Mouse (Mus musculus) kidney, postnatal 0 days (tissue): ENCODE results near the gene Zfr. TPM values are rescaled to one million over a fixed set of nuclear protein-coding genes. Genes with fewer than 3 reads are reported as not detected.

ENCODE experiments used
- ATAC-seq: fragments of 200-750 bp; cut with Nextera tagmentation; replicated peaks from 2 replicates; pipeline ENCODE4 v1.8.0; 2017; ENCODE audit warnings: low read depth, moderate number of reproducible peaks, moderate TSS enrichment, moderate library complexity; ENCODE audit not compliant: low FRiP score
- DNase-seq: peaks from one replicate; pipeline ENCODE4 v3.0.0-alpha.2; 2016; ENCODE audit warnings: low spot score
- H3K27ac ChIP-seq: fragments of 300-500 bp; sonication (generic); 2 replicates; pipeline ENCODE4 v1.5.1; 2014; ENCODE audit warnings: mild to moderate bottlenecking
- H3K27me3 ChIP-seq: fragments of 300-500 bp; sonication (generic); 2 replicates; pipeline ENCODE4 v1.6.1; 2014; ENCODE audit warnings: low read length, mixed read lengths; ENCODE audit not compliant: insufficient read depth
- H3K36me3 ChIP-seq: fragments of 300-500 bp; sonication (generic); 2 replicates; pipeline ENCODE4 v1.6.1; 2014; ENCODE audit warnings: low read length, mixed read lengths; ENCODE audit not compliant: insufficient read depth
- H3K4me1 ChIP-seq: fragments of 300-500 bp; sonication (generic); replicated peaks from 2 replicates; pipeline ENCODE4 v1.6.1; 2014; ENCODE audit warnings: antibody characterized with exemption, low read length, mixed read lengths; ENCODE audit not compliant: insufficient read depth
- H3K4me2 ChIP-seq: fragments of 300-500 bp; sonication (generic); 2 replicates; pipeline ENCODE4 v1.6.1; 2014; ENCODE audit warnings: mild to moderate bottlenecking, low read length, moderate library complexity, mixed read lengths
- H3K4me3 ChIP-seq: fragments of 300-500 bp; sonication (generic); replicated peaks from 2 replicates; pipeline ENCODE4 v1.5.1; 2014; ENCODE audit warnings: low read depth, low read length
- H3K9ac ChIP-seq: fragments of 300-500 bp; sonication (generic); 2 replicates; pipeline ENCODE4 v1.6.1; 2014; ENCODE audit warnings: low read depth, low read length
- H3K9me3 ChIP-seq: fragments of 300-500 bp; sonication (generic); replicated peaks from 2 replicates; pipeline ENCODE4 v1.6.1; 2016; ENCODE audit warnings: low read length, inconsistent platforms, mixed read lengths
- CTCF ChIP-seq: IDR thresholded peaks from 2 replicates; pipeline ENCODE4 v1.5.1; 2016; ENCODE audit warnings: antibody characterized with exemption, low read depth, mild to moderate bottlenecking, moderate library complexity
- WGBS: fragments of 180-500 bp; shearing (Covaris S2); extraction: QIAGEN DNeasy Blood & Tissue Kit; methylation state at CpG from one replicate; pipeline ENCODE4 v1.1.7; 2014; 5-methylcytosine and 5-hydroxymethylcytosine counted together
- microRNA counts: library from miRNA; unstranded; fragments of <30 nt; microRNA quantifications from one replicate; lab custom pipeline; 2015
- microRNA-seq: library from miRNA; unstranded; fragments of <30 nt; microRNA quantifications from one replicate; pipeline ENCODE4, GENCODE M21; 2016
- polyA plus RNA-seq: library from polyadenylated mRNA; unstranded; fragments of >200 nt; fragmentation: Nextera tagmentation; extraction: Ambion mirVana; gene quantifications from 2 replicates; pipeline ENCODE4 v1.2.1, GENCODE M21; 2015

Gene Zfr
- polyA plus RNA-seq, 1 experiment from 2014 or later, result 77.3 TPM

DNA sequence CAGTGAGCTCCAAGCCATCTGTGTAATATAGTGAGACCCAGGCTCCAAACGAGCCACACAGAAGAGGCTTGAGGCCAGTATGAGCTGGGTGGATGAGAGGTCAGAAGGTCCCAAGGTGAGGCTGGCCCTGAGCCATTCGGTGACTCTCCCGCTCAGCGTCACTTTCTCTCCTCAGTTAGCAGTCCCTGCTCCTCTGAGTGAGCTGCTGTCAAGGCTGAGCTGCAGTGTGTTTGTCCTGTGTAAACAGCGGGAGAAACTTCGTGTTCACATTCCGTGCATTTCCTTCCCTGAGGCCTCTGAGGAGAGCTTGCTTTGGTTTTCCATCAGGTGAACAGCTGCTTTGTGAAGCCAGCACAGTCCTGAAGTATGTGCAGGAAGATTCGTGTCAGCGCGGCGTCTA, 114.8 kb downstream of the Zfr start:
- WGBS, result 57% methylated on average over 11 of the region's 11 CpGs

DNA sequence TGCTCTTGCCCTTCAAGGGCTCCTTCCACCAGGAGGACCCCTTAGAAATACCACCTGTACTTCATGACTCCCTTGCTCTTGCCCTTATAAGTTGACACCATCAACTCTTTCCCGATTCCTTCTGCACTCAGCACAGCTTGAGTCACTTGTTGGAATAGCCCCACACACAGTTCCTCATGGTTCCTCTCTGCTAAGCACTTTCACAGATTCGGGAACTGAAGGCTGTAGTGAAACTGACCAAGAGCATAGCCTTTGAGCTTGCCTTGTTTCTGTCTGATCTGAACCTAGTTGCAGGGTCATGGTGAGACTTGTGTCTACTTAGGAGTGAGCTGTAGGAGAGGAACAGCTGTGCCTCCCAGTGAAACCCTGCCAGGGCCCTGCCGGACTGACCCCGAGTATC, 115.4 kb downstream of the Zfr start:
- Histone ChIP-seq H3K27ac (no peak overlapping the region), H3K27me3 (no peaks in the 10 kb centered on the region), H3K9me3 (no peaks in the 10 kb centered on the region), H3K36me3 (peaks cover 22% of the 10 kb centered on the region), H3K9ac (no peak overlapping the region), H3K4me1 (peaks cover 6% of the 10 kb centered on the region; the same call in 1 of the 2 replicates), H3K4me3 (no peak overlapping the region), H3K4me2 (no peak overlapping the region)
- DNase-seq (no peak), ATAC-seq (no peak)
- WGBS, result 71% methylated on average over 4 of the region's 4 CpGs
- TF ChIP-seq CTCF, result no peak

More for the DNA sequence above, 114.8 kb downstream of the Zfr start:
- Histone ChIP-seq H3K36me3 (peaks cover 20% of the 10 kb centered on the region), H3K9me3 (no peaks in the 10 kb centered on the region), H3K4me1 (peaks cover 6% of the 10 kb centered on the region; the same call in 1 of the 2 replicates), H3K27ac (no peak overlapping the region; the same call in 1 of the 2 replicates), H3K9ac (no peak overlapping the region), H3K4me3 (no peak overlapping the region), H3K4me2 (no peak overlapping the region), H3K27me3 (no peaks in the 10 kb centered on the region)
- TF ChIP-seq CTCF, result no peak
- ATAC-seq (no peak; the same call in 1 of the 2 replicates), DNase-seq (no peak)

MicroRNAs encoded within 50 kb of the gene (microRNA counts, 519-probe panel; counts per million panel counts)
- 330 counts per million, percentile 68 among the panel's probes with 10 or more counts for microRNA mmu-miR-1898 (lab: Ali Mortazavi, UCI)

Small RNA genes lying within 50 kb of the gene (microRNA-seq; reads per million reads assigned to microRNA genes)
- gene Mir1898, result not detected

Other genes starting within 250 kb of the Zfr start
- gene Npr3, start 210.5 kb upstream of the Zfr start, polyA plus RNA-seq, result 4.8 and 5.2 TPM in 2 replicates
- 797 and 890 TPM in 2 replicates for gene Sub1, start 120.8 kb upstream of the Zfr start, polyA plus RNA-seq
- 12.5 and 13.2 TPM in 2 replicates for gene Mtmr12, start 87.2 kb downstream of the Zfr start, polyA plus RNA-seq
- gene Golph3, start 203.6 kb downstream of the Zfr start, polyA plus RNA-seq, result 88.7 and 95.6 TPM in 2 replicates
- gene 1810049J17Rik, start 204.1 kb downstream of the Zfr start, polyA plus RNA-seq, result 0.45 and 1.9 TPM in 2 replicates